Mouse (Mus musculus): ENCODE data around the gene Uhrf1bp1.

GRCm38 (mm10) chr17:27935091-27935490, 78.8 kb downstream of the Uhrf1bp1 start:
- TF ChIP-seq POLR2A (IDR thresholded peaks at IDR 0.05; ENCODE audit: insufficient read length, low read depth) (no peak), MAX (IDR thresholded peaks at IDR 0.05; ENCODE audit: low read depth) (no peak), USF1 (IDR thresholded peaks at IDR 0.05; ENCODE audit: low read depth) (no peak), E2F4 (IDR thresholded peaks at IDR 0.05; ENCODE audit: insufficient read depth) (no peak)

Data from myocyte (in vitro differentiated cells).